Mouse (Mus musculus) thymus, adult 2 months (tissue): ENCODE results near the gene Rpl27. TPM values are rescaled to one million over a fixed set of nuclear protein-coding genes. Genes with fewer than 3 reads are reported as not detected.
A peak's percentile ranks its signal among the peaks of the same experiment; 100 is the strongest.
"Not testable (repeated sequence)": the region's sequence is repeated elsewhere in the genome, so short reads cannot be mapped to it uniquely, and the experiment has no call there.

Experiments
- DNase-seq: peaks from one replicate; pipeline ENCODE4 v3.0.0; 2021
- H3K27ac ChIP-seq: fragments of 200-500 bp; 2 replicates; pipeline ENCODE4 v1.5.1; 2012; ENCODE audit warnings: low read length, control low read depth; ENCODE audit not compliant: control insufficient read depth, insufficient read depth
- H3K27me3 ChIP-seq: fragments of 200-500 bp; 2 replicates; pipeline ENCODE4 v1.6.1; 2012; ENCODE audit warnings: mild to moderate bottlenecking, low read length, moderate library complexity, mixed read lengths; ENCODE audit not compliant: control insufficient read depth, insufficient read depth
- H3K36me3 ChIP-seq: fragments of 200-500 bp; 2 replicates; pipeline ENCODE4 v1.6.1; 2012; ENCODE audit warnings: mild to moderate bottlenecking, low read length, moderate library complexity; ENCODE audit not compliant: control insufficient read depth, insufficient read depth
- H3K4me1 ChIP-seq: fragments of 200-500 bp; replicated peaks from 2 replicates; pipeline ENCODE4 v1.6.1; 2012; ENCODE audit warnings: low read length; ENCODE audit not compliant: control insufficient read depth, insufficient read depth
- H3K4me3 ChIP-seq: fragments of 200-500 bp; 2 replicates; pipeline ENCODE4 v1.5.1; 2012; ENCODE audit warnings: mild to moderate bottlenecking, low read length, control low read depth, moderate library complexity; ENCODE audit not compliant: control insufficient read depth, insufficient read depth
- CTCF ChIP-seq: fragments of 200-500 bp; IDR thresholded peaks from 2 replicates; pipeline ENCODE4 v1.5.1; 2012; ENCODE audit warnings: mild to moderate bottlenecking, control low read depth, low read length, moderate library complexity, borderline replicate concordance; ENCODE audit not compliant: control insufficient read depth, poor library complexity, insufficient read depth; ENCODE audit errors: extremely low read depth
- POLR2A ChIP-seq: fragments of 200-500 bp; IDR thresholded peaks from 2 replicates; pipeline ENCODE4 v1.6.1; 2012; ENCODE audit warnings: mild to moderate bottlenecking, low read length, control low read depth, moderate library complexity; ENCODE audit not compliant: control insufficient read depth, poor library complexity, insufficient read depth; ENCODE audit errors: extremely low read depth
- WGBS: fragments of 180-500 bp; shearing (Covaris S2); methylation state at CpG from one replicate; pipeline ENCODE4 v1.1.7; 2018; 5-methylcytosine and 5-hydroxymethylcytosine counted together
- polyA plus RNA-seq: library from polyadenylated mRNA; depleted of rRNA; stranded (reverse); fragments of >200 nt; gene quantifications from 2 replicates; pipeline ENCODE4 v1.2.3, GENCODE M21; 2012

Rpl27 gene
- polyA plus RNA-seq, 1 experiment: 730 TPM

- Histone ChIP-seq H3K4me1 (peaks cover 16% of the 10 kb centered on the region), H3K4me3 (peak overlapping the region; percentile 96; the same call in 1 of the 2 replicates), H3K27ac (peak overlapping the region; percentile 90), H3K27me3 (no peaks in the 10 kb centered on the region), H3K36me3 (peaks cover 19% of the 10 kb centered on the region)
- DNase-seq: no peak
- 27% methylated on average over 5 of the region's 5 CpGs for WGBS
- TF ChIP-seq CTCF (no peak), POLR2A (no peak)
Measured at GRCm38 (mm10) chr11:101447786-101448185, 5.7 kb downstream of the Rpl27 start.

- Histone ChIP-seq H3K4me3 (peak within 1 kb of the TSS; percentile 96), H3K27ac (peak within 1 kb of the TSS; percentile 90), H3K36me3 (peaks cover 18% of the 10 kb centered on the region), H3K27me3 (no peaks in the 10 kb centered on the region), H3K4me1 (peaks cover 16% of the 10 kb centered on the region)
- TF ChIP-seq POLR2A (peak; percentile 59; the same call in 1 of the 2 replicates), CTCF (no peak)
- DNase-seq: peak; percentile 76
- under 1% methylated on average over 10 of the region's 10 CpGs for WGBS
Measured at GRCm38 (mm10) chr11:101448274-101448746, 6.2 kb downstream of the Rpl27 start, which contains the start of gene Ifi35. TSS of gene Ifi35 (plus strand) at chr11:101448407.

- Histone ChIP-seq H3K36me3 (peaks cover 13% of the 10 kb centered on the region), H3K27me3 (no peaks in the 10 kb centered on the region), H3K27ac (peak overlapping the region; percentile 90), H3K4me3 (peak overlapping the region; percentile 96), H3K4me1 (peaks cover 16% of the 10 kb centered on the region)
- no peak for DNase-seq
- WGBS: 9% methylated on average over 4 of the region's 4 CpGs
- TF ChIP-seq CTCF (no peak), POLR2A (no peak)
Measured at GRCm38 (mm10) chr11:101448899-101449298, 6.8 kb downstream of the Rpl27 start.

- H3K4me1 ChIP-seq: peaks cover 16% of the 10 kb centered on the region
- not testable (repeated sequence) for H3K27me3 ChIP-seq, H3K36me3 ChIP-seq, H3K4me3 ChIP-seq, H3K27ac ChIP-seq, DNase-seq
- WGBS: 76% methylated on average over 4 of the region's 4 CpGs
Measured at GRCm38 (mm10) chr11:101449596-101449995, 7.5 kb downstream of the Rpl27 start.

GRCm38 (mm10) chr11:101450394-101450793 lies 8.3 kb downstream of the Rpl27 start:
- H3K4me3 ChIP-seq: no peak overlapping the region
- no peak overlapping the region for H3K27ac ChIP-seq
- H3K4me1 ChIP-seq: peaks cover 16% of the 10 kb centered on the region
- 86% methylated on average over 3 of the region's 3 CpGs for WGBS
- no peaks in the 10 kb centered on the region for H3K36me3 ChIP-seq
- TF ChIP-seq CTCF (no peak), POLR2A (no peak)
- no peaks in the 10 kb centered on the region for H3K27me3 ChIP-seq
- DNase-seq: peak; percentile 36

GRCm38 (mm10) chr11:101451536-101451935 lies 9.4 kb downstream of the Rpl27 start:
- no peak overlapping the region for H3K27ac ChIP-seq
- 94% methylated on average over 10 of the region's 10 CpGs for WGBS
- no peak overlapping the region for H3K4me3 ChIP-seq
- H3K4me1 ChIP-seq: peaks cover 16% of the 10 kb centered on the region
- no peak for TF ChIP-seq POLR2A
- DNase-seq: no peak
- no peaks in the 10 kb centered on the region for H3K27me3 ChIP-seq
- H3K36me3 ChIP-seq: no peaks in the 10 kb centered on the region

- Histone ChIP-seq H3K27me3 (no peaks in the 10 kb centered on the region), H3K4me3 (no peak overlapping the region), H3K27ac (no peak overlapping the region), H3K36me3 (peaks cover 1% of the 10 kb centered on the region; the same call in 1 of the 2 replicates), H3K4me1 (peaks cover 16% of the 10 kb centered on the region)
- no peak for TF ChIP-seq POLR2A
- TF ChIP-seq CTCF: no peak
- DNase-seq: no peak
- WGBS: 53% methylated on average over 10 of the region's 10 CpGs
Measured at GRCm38 (mm10) chr11:101452093-101452774, 10.1 kb downstream of the Rpl27 start.
